Mouse (Mus musculus) heart, postnatal 0 days (tissue): Measurements from ENCODE around the gene Ggcx. TPM values are rescaled to one million over a fixed set of nuclear protein-coding genes. Genes with fewer than 3 reads are reported as not detected.
"Not testable (repeated sequence)": the region's sequence is repeated elsewhere in the genome, so short reads cannot be mapped to it uniquely, and the experiment has no call there.

Source experiments
- ATAC-seq: fragments of 200-750 bp; cut with Nextera tagmentation; 2 replicates; pipeline ENCODE4 v1.8.0; 2017; ENCODE audit warnings: low read depth, moderate number of reproducible peaks, moderate library complexity; ENCODE audit not compliant: insufficient read depth
- DNase-seq: peaks from one replicate; pipeline ENCODE4 v3.0.0-alpha.2; 2016; ENCODE audit warnings: low spot score
- H3K27ac ChIP-seq: fragments of 300-500 bp; sonication (generic); 2 replicates; pipeline ENCODE4 v1.5.1; 2014; ENCODE audit warnings: low read depth, mild to moderate bottlenecking
- H3K27me3 ChIP-seq: fragments of 300-500 bp; sonication (generic); 2 replicates; pipeline ENCODE4 v1.6.1; 2014; ENCODE audit warnings: low read length, mixed read lengths; ENCODE audit not compliant: control insufficient read depth, insufficient read depth
- H3K36me3 ChIP-seq: fragments of 300-500 bp; sonication (generic); replicated peaks from 2 replicates; pipeline ENCODE4 v1.6.1; 2014; ENCODE audit warnings: low read length, mixed read lengths; ENCODE audit not compliant: control insufficient read depth, insufficient read depth
- H3K4me1 ChIP-seq: fragments of 300-500 bp; sonication (generic); 2 replicates; pipeline ENCODE4 v1.6.1; 2014; ENCODE audit warnings: antibody characterized with exemption; ENCODE audit not compliant: control insufficient read depth, insufficient read depth
- H3K4me2 ChIP-seq: fragments of 300-500 bp; sonication (generic); 2 replicates; pipeline ENCODE4 v1.6.1; 2014; ENCODE audit warnings: low read depth, mild to moderate bottlenecking, low read length, moderate library complexity
- H3K4me3 ChIP-seq: fragments of 300-500 bp; sonication (generic); 2 replicates; pipeline ENCODE4 v1.5.1; 2014; ENCODE audit warnings: low read depth, low read length
- H3K9ac ChIP-seq: fragments of 300-500 bp; sonication (generic); replicated peaks from 2 replicates; pipeline ENCODE4 v1.6.1; 2014; ENCODE audit warnings: low read depth, low read length, mixed read lengths
- H3K9me3 ChIP-seq: fragments of 300-500 bp; sonication (generic); replicated peaks from 2 replicates; pipeline ENCODE4 v1.6.1; 2016; ENCODE audit warnings: low read length; ENCODE audit not compliant: control insufficient read depth
- CTCF ChIP-seq: IDR thresholded peaks from 2 replicates; pipeline ENCODE4 v1.5.1; 2016; ENCODE audit warnings: antibody characterized with exemption, control low read depth, low read depth
- EP300 ChIP-seq: IDR thresholded peaks from 2 replicates; pipeline ENCODE4 v1.6.1; 2016; ENCODE audit warnings: antibody characterized with exemption, low read depth
- WGBS: fragments of 180-500 bp; shearing (Covaris S2); extraction: QIAGEN DNeasy Blood & Tissue Kit; methylation state at CpG from one replicate; pipeline ENCODE4 v1.1.7; 2014; 5-methylcytosine and 5-hydroxymethylcytosine counted together
- polyA plus RNA-seq: library from polyadenylated mRNA; unstranded; fragments of >200 nt; fragmentation: Nextera tagmentation; extraction: Ambion mirVana; gene quantifications from 2 replicates; pipeline ENCODE4 v1.2.1, GENCODE M21; 2015
- total RNA-seq: library from RNA; depleted of rRNA; stranded (reverse); fragments of >200 nt; gene quantifications from 2 replicates; pipeline ENCODE4 v1.2.3, GENCODE M21; 2014; ENCODE audit warnings: low replicate concordance

Gene Ggcx
- total and polyA plus RNA-seq, 2 experiments from 2014 or later, result 13.2 to 16.8 TPM

GRCm38 (mm10) chr6:72458418-72458817 lies 44.3 kb downstream of the Ggcx start:
- TF ChIP-seq EP300 (no peak), CTCF (no peak)
- no peak overlapping the region for H3K4me2 ChIP-seq
- 66% methylated on average over 7 of the region's 7 CpGs for WGBS
- H3K27me3 ChIP-seq, result no peaks in the 10 kb centered on the region
- H3K9me3 ChIP-seq, result no peaks in the 10 kb centered on the region
- no peak overlapping the region; the same call in 1 of the 2 replicates for H3K27ac ChIP-seq
- no peak overlapping the region for H3K9ac ChIP-seq
- no peaks in the 10 kb centered on the region for H3K36me3 ChIP-seq
- peaks cover 17% of the 10 kb centered on the region for H3K4me1 ChIP-seq
- ATAC-seq (no peak), DNase-seq (no peak)
- no peak overlapping the region for H3K4me3 ChIP-seq

DNA sequence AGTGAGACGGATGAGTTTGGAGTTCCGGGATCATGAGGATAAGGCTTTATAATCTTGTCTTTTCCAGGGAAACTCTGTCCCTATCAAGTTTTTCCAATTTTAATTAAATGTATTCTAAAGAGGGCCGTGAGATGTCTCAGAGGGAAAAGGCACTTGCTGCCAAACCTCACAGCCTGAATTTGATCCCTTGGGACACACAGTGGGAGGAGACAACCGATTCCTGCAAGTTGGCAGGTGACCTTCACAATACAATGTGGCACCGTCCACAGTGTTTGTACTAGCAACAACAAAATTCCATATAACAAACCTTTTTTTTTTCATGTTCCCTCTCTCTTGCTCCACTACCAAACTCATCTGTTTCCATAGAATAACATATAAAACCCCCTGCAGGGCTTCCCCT lies 44.8 kb downstream of the Ggcx start:
- H3K27me3 ChIP-seq, result no peaks in the 10 kb centered on the region
- no peak for DNase-seq
- H3K27ac ChIP-seq, result no peak overlapping the region; the same call in 1 of the 2 replicates
- ATAC-seq, result no peak
- TF ChIP-seq CTCF (no peak), EP300 (no peak)
- 39% methylated on average over 5 of the region's 5 CpGs for WGBS
- H3K36me3 ChIP-seq, result no peaks in the 10 kb centered on the region
- H3K4me2 ChIP-seq, result no peak overlapping the region
- H3K4me1 ChIP-seq, result peaks cover 16% of the 10 kb centered on the region
- no peak overlapping the region for H3K4me3 ChIP-seq
- H3K9ac ChIP-seq, result no peak overlapping the region
- no peaks in the 10 kb centered on the region for H3K9me3 ChIP-seq

- ATAC-seq (no peak), DNase-seq (peak; percentile 39)
- Histone ChIP-seq H3K9me3 (no peaks in the 10 kb centered on the region), H3K9ac (no peak overlapping the region), H3K27me3 (no peaks in the 10 kb centered on the region), H3K27ac (0 out of 2 replicates have a peak overlapping the region, but pooled peaks have one; percentile 4), H3K4me1 (peaks cover 3% of the 10 kb centered on the region; the same call in 1 of the 2 replicates), H3K4me3 (no peak overlapping the region), H3K4me2 (no peak overlapping the region), H3K36me3 (no peaks in the 10 kb centered on the region)
- 55% methylated on average over 9 of the region's 9 CpGs for WGBS
- TF ChIP-seq CTCF, result no peak
- TF ChIP-seq EP300, result no peak
These were observed 46.1 kb downstream of the Ggcx start for GRCm38 (mm10) chr6:72460036-72460801.

DNA sequence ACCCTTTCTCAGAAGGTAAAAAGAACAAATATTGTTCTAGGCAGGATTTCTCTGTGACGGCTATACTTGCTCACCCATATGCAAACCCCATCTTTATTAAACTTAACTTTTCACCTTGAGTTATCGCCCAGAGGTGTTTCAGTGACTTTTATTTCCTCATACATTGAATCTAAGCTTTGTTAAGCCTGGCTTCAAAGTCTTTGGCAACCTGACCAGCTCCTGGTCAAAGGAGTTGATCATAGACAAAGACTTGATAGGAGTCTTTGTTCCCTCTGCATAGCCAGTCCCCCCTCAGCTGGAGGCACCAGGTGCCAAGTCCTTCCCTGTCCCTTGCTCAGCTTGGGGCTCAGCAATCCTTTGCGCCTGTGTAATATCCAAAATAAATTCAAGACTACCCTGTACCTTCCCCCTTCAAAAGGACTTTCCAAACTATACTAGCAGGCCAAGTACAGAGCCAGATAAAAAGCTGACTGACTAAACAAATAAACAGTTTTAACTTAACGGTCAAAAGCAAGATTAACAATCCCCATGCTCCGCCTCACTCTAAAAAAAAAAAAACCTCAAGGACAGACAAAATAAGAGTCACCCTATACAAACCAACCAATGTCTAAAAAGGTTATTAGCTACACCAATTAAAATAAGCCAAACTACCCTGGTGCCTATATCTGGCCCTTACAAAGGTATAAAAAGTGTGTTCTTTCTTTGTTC lies 48.6 kb downstream of the Ggcx start:
- not testable (repeated sequence) for DNase-seq, H3K9me3 ChIP-seq, H3K27ac ChIP-seq, H3K27me3 ChIP-seq, H3K9ac ChIP-seq, H3K4me3 ChIP-seq, ATAC-seq, H3K4me1 ChIP-seq, H3K4me2 ChIP-seq, H3K36me3 ChIP-seq
- 65% methylated on average over 5 of the region's 5 CpGs for WGBS

- H3K4me3 ChIP-seq, result no peak overlapping the region
- H3K36me3 ChIP-seq, result no peaks in the 10 kb centered on the region
- H3K4me1 ChIP-seq, result no peaks in the 10 kb centered on the region
- no peaks in the 10 kb centered on the region for H3K9me3 ChIP-seq
- DNase-seq, result peak; percentile 12
- no peak overlapping the region for H3K9ac ChIP-seq
- TF ChIP-seq CTCF (no peak), EP300 (no peak)
- H3K27ac ChIP-seq, result no peak overlapping the region
- H3K4me2 ChIP-seq, result no peak overlapping the region
- H3K27me3 ChIP-seq, result no peaks in the 10 kb centered on the region
- 60% methylated on average over 8 of the region's 8 CpGs for WGBS
- ATAC-seq, result no peak
These were observed 51.5 kb downstream of the Ggcx start for GRCm38 (mm10) chr6:72465361-72466157.
